Mouse (Mus musculus): ENCODE measurements around the gene BC048562. TPM values are rescaled to one million over a fixed set of nuclear protein-coding genes. Genes with fewer than 3 reads are reported as not detected.

The BC048562 gene
- not detected in 2 replicates for polyA plus RNA-seq (2012; rRNA removed; ENCODE audit: low replicate concordance)

GRCm38 (mm10) chr9:108436182-108436581 is at the start of gene BC048562:
Gene BC048562, plus strand, starts transcription at chr9:108436482.

GRCm38 (mm10) chr9:108392676-108393075 is 43.6 kb upstream of the BC048562 start, which contains the start of gene 1700102P08Rik:
Gene 1700102P08Rik, plus strand, starts transcription at chr9:108392805.

GRCm38 (mm10) chr9:108428384-108428783 is 7.9 kb upstream of the BC048562 start, which contains the start of gene Ccdc36:
Gene Ccdc36, minus strand, starts transcription at chr9:108428484.

GRCm38 (mm10) chr9:108460319-108461178 is 24.3 kb downstream of the BC048562 start, which contains the start of gene Ccdc71:
Gene Ccdc71, plus strand, starts transcription at chr9:108460527.

GRCm38 (mm10) chr9:108461181-108461631 is 24.9 kb downstream of the BC048562 start, which contains the start of gene Klhdc8b:
Gene Klhdc8b, minus strand, starts transcription at chr9:108461581.

GRCm38 (mm10) chr9:108479721-108480351 is 43.6 kb downstream of the BC048562 start, which contains the start of gene Lamb2:
Gene Lamb2, plus strand, starts transcription at chr9:108479736.

GRCm38 (mm10) chr9:108490559-108491285 is 54.4 kb downstream of the BC048562 start, which contains the start of gene Usp19:
Gene Usp19, plus strand, starts transcription at chr9:108490602.

Other genes with a start within 250 kb of the BC048562 start
- 0.29 and 1.1 TPM in 2 replicates for gene Bsn, start 246.1 kb upstream of the BC048562 start, polyA plus RNA-seq (2012; rRNA removed; ENCODE audit: low replicate concordance)
- 65.0 and 108 TPM in 2 replicates for gene Dag1, start 172.5 kb upstream of the BC048562 start, polyA plus RNA-seq (2012; rRNA removed; ENCODE audit: low replicate concordance)
- gene Nicn1, start 146.1 kb upstream of the BC048562 start, polyA plus RNA-seq (2012; rRNA removed; ENCODE audit: low replicate concordance): 32.6 and 34.7 TPM in 2 replicates
- gene Amt, start 139.6 kb upstream of the BC048562 start, polyA plus RNA-seq (2012; rRNA removed; ENCODE audit: low replicate concordance): 6.7 and 22.0 TPM in 2 replicates
- 192 and 239 TPM in 2 replicates for gene Rhoa, start 130.4 kb upstream of the BC048562 start, polyA plus RNA-seq (2012; rRNA removed; ENCODE audit: low replicate concordance)
- gene Tcta, start 130.3 kb upstream of the BC048562 start, polyA plus RNA-seq (2012; rRNA removed; ENCODE audit: low replicate concordance): 59.0 and 105 TPM in 2 replicates
- gene Gpx1, start 97.6 kb upstream of the BC048562 start, polyA plus RNA-seq (2012; rRNA removed; ENCODE audit: low replicate concordance): 1,212 and 1,799 TPM in 2 replicates
- gene Usp4, start 88.6 kb upstream of the BC048562 start, polyA plus RNA-seq (2012; rRNA removed; ENCODE audit: low replicate concordance): 82.2 and 92.5 TPM in 2 replicates
- gene 1700102P08Rik, start 43.7 kb upstream of the BC048562 start, polyA plus RNA-seq (2012; rRNA removed; ENCODE audit: low replicate concordance): 0.21 and 0.27 TPM in 2 replicates
- 0.10 TPM in 1 of 2 replicates, not detected in the other for gene Ccdc36, start 8.0 kb upstream of the BC048562 start, polyA plus RNA-seq (2012; rRNA removed; ENCODE audit: low replicate concordance)
- 20.4 and 34.4 TPM in 2 replicates for gene Ccdc71, start 24.0 kb downstream of the BC048562 start, polyA plus RNA-seq (2012; rRNA removed; ENCODE audit: low replicate concordance)
- gene Klhdc8b, start 25.1 kb downstream of the BC048562 start, polyA plus RNA-seq (2012; rRNA removed; ENCODE audit: low replicate concordance): 70.2 and 91.7 TPM in 2 replicates
- 223 and 264 TPM in 2 replicates for gene Lamb2, start 43.3 kb downstream of the BC048562 start, polyA plus RNA-seq (2012; rRNA removed; ENCODE audit: low replicate concordance)
- gene Usp19, start 54.1 kb downstream of the BC048562 start, polyA plus RNA-seq (2012; rRNA removed; ENCODE audit: low replicate concordance): 179 and 216 TPM in 2 replicates
- 172 and 318 TPM in 2 replicates for gene Qars, start 71.2 kb downstream of the BC048562 start, polyA plus RNA-seq (2012; rRNA removed; ENCODE audit: low replicate concordance)
- gene Qrich1, start 80.3 kb downstream of the BC048562 start, polyA plus RNA-seq (2012; rRNA removed; ENCODE audit: low replicate concordance): 93.6 and 129 TPM in 2 replicates
- 48.0 and 173 TPM in 2 replicates for gene Impdh2, start 123.8 kb downstream of the BC048562 start, polyA plus RNA-seq (2012; rRNA removed; ENCODE audit: low replicate concordance)
- gene Ndufaf3, start 131.0 kb downstream of the BC048562 start, polyA plus RNA-seq (2012; rRNA removed; ENCODE audit: low replicate concordance): 38.3 and 48.7 TPM in 2 replicates
- gene Dalrd3, start 133.4 kb downstream of the BC048562 start, polyA plus RNA-seq (2012; rRNA removed; ENCODE audit: low replicate concordance): 120 and 203 TPM in 2 replicates
- gene Wdr6, start 142.3 kb downstream of the BC048562 start, polyA plus RNA-seq (2012; rRNA removed; ENCODE audit: low replicate concordance): 41.1 and 162 TPM in 2 replicates
- gene P4htm, start 161.2 kb downstream of the BC048562 start, polyA plus RNA-seq (2012; rRNA removed; ENCODE audit: low replicate concordance): 5.3 and 35.1 TPM in 2 replicates
- gene Arih2, start 212.9 kb downstream of the BC048562 start, polyA plus RNA-seq (2012; rRNA removed; ENCODE audit: low replicate concordance): 35.0 and 41.4 TPM in 2 replicates
- gene Slc25a20, start 225.6 kb downstream of the BC048562 start, polyA plus RNA-seq (2012; rRNA removed; ENCODE audit: low replicate concordance): 36.9 and 73.5 TPM in 2 replicates